Mouse (Mus musculus) mouse trophoblast stem cell (cell line): ENCODE measurements around the gene Rgs12.

Source experiments
- in situ Hi-C, 2 experiments: fragments of 300-500 bp; cut with MseI, MboI; formaldehyde crosslinking; loops; 2 replicates in 1 of 2; 3 replicates in 1 of 2; pipeline ENCODE4 v1.15.1; 2025

Gene Rgs12

DNA sequence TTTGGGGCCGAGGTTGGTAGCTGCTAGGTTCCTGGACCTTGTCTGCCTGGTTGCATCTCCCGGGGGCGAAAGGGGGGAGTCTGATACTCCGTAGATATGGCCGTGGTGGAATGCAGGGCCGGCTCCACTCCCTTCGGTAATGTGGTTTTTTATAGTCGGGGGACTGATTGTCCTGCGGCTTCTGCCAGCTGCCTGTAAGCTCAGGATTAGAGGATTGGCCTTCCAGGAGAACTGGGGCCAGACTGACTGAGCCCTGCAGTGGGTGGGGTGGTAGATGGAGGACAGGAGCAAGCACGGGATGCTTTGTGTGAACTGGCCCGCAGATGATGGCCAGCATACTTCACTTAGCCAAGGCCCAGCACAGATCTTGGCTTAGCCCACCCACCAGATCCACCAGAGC is 124.0 kb downstream of the Rgs12 start:
- in situ Hi-C loops = no loop called here

DNA sequence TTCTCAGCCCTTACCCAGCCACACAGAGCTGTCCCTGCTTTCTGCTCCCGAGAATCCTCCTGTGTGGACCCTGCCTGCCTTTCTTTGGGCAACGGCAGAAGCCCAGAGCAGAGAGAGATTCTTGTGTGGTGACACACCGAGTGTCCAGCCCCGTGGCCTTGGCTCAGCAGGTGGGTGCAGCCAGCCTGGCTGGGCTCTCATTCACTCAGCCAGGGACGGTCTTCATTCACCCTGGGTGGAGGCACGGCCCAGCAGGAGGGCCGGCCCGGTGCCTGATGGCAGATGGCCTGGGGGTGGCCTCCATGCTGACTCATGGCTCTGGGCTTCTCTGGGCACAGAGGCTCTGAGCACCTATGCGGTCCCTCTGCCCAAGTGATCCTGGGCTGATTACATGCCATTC is 124.7 kb downstream of the Rgs12 start:
- in situ Hi-C loops = no loop called here

DNA sequence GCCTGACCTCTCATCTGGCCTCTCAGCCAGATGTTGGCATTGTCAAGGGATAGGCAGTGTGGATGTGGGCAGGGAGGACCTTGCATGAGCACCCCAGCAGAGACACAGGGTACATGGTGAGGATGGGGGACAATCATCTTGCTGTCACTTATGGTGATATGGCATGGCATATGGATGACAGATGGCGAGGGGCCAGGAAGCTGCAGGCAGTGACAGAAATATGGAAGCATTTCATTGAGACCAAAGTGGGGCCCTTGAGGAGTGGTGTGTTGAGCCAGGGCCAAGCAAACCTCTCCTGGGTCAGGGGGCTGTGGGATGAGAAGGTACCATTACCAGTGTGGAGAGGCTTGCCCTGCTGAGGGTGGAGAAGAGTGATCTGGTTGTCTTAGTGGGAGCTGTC is 127.1 kb downstream of the Rgs12 start:
- in situ Hi-C loops = no loop called here

DNA sequence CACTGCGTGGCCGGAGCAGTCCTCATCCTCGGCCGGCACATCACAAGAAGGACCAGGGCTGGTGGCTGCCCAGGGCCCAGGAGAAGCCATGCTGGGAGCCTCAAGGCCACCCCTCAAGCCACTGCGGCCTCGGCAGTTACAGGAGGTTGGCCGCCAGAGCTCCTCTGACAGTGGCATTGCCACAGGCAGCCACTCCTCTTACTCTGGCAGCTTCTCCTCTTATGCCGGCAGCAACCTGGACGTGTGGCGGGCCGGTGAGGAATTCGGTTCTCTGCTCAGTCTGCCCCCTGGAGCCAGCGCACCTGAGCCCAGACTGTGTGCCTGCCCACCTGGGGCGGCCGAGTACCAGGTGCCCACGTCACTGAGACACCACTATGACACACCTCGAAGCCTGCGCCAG is 129.9 kb downstream of the Rgs12 start:
- in situ Hi-C loops = no loop called here

DNA sequence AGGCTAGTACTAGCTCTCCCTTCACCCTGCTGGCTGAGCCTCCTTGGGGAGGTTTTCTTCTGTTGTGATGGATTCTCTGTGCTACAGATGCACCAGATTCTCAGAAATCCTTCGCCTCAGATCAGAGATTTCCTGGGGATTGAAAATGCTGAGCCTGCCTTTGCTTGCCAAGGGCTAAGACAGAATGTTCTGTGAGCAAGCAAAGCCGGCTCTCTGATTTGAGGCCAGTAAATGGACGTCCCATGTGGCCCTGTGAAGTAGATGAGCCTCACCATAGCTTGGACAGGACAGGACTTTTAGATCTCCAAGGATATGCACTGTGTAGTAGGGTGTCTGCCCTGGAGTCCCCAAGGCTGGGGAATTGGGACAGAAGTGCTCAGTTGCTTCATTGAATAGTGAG is 135.7 kb downstream of the Rgs12 start:
- in situ Hi-C loops = no loop called here

DNA sequence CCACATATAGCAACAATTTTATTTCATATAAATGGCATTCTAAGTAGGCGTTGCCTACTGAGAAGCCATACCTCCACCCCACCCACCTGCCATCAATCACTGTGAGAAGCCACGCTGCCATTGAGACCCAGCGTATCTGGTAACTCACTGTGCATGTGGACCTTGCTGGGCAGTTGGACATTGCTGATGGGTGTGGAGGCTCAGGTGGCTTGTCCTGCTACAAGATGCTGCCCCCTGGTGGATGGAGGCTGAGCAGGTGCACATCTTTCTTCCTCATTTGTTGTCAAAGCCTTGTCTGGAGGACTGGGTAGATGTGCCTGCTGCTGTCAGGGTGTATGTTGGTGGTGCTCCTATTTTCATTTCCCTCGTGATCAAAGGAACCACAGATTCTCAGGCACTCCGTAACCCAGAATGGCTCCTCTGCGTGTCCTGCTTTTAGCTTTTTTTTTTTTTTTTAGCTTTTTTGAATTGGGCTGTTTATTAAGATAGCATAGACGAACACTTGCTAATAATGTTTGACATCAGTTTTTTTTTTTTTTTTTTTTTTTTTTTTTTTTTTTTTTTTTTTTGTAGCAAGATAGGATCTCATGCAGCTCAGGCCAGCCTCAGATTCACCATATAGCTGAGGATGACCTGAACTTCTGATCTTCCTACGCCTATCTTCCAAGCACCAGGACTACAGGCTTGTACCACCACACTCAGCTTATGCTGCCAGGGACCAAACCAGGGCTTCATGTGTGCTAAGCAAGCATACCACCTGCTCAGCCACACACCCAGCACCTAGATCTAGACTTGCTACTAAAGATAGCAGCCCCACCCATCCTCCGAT is 139.8 kb downstream of the Rgs12 start:
- in situ Hi-C loops = no loop called here
